Mouse (Mus musculus): ENCODE measurements around the gene Slc2a6. TPM values are rescaled to one million over a fixed set of nuclear protein-coding genes. Genes with fewer than 3 reads are reported as not detected.

Slc2a6 gene
- polyA plus RNA-seq, 1 experiment from 2014 or later: 0.76 TPM

DNA sequence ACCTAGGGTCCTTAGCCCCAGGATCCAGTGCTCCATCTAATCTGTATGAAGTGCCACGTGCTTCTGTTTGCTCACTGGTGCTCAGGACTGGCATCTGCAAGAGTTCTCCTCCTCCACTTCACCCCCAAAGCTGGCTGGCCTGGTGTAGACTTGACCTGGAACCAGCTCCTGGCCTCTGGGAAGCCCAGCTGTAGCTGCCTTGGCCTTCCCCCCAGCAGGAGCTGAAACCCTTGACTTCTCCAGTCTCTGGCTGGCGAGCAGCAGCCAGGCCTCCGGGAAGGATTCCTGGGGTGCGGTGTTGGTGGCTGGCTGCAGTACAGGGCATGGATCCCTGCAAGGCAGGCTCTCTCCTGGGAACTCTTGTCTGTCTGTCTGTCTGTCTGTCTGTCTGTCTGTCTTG lies 16.4 kb upstream of the Slc2a6 start:
- no peak for ATAC-seq (replicated peaks; ENCODE audit: low FRiP score, low TSS enrichment, low read depth)
- Histone ChIP-seq H3K27me3 (replicated peaks; ENCODE audit: control insufficient read depth, insufficient read depth, low read length) (no peaks in the 10 kb centered on the region), H3K36me3 (ENCODE audit: control insufficient read depth, insufficient read depth, low read length) (no peaks in the 10 kb centered on the region), H3K4me3 (ENCODE audit: low read depth, low read length) (no peak overlapping the region), H3K4me1 (replicated peaks; ENCODE audit: control insufficient read depth, insufficient read depth, low read length) (peaks cover 5% of the 10 kb centered on the region; the same call in 1 of the 2 replicates), H3K4me2 (ENCODE audit: low read length) (no peak overlapping the region), H3K9ac (ENCODE audit: low read length) (no peak overlapping the region), H3K9me3 (ENCODE audit: control insufficient read depth, low read length) (no peaks in the 10 kb centered on the region), H3K27ac (ENCODE audit: low read depth) (no peak overlapping the region)
- DNase-seq (ENCODE audit: low spot score): no peak
- WGBS: 81% methylated on average over 4 of the region's 4 CpGs

DNA sequence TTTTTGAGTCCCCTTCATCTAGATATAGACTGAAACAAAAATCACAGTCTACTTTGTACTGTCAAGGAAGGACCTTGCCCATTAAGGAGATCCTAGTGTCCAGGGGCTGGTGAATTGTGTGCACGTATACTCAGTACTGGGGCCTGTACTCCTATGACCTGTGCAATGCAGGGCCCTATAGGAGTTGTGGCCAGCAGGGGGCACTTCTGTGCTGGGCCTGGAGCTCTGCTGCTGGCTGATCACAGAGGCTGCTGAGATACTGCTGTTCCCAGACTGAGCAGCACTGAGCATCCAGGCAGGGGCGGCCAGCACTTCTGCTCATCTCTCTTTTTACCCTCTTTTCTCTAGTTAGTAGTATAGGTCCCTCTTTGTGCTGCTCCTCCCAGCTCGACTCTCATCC lies 15.7 kb upstream of the Slc2a6 start:
- Histone ChIP-seq H3K9me3 (ENCODE audit: control insufficient read depth, low read length) (no peaks in the 10 kb centered on the region), H3K36me3 (ENCODE audit: control insufficient read depth, insufficient read depth, low read length) (no peaks in the 10 kb centered on the region), H3K4me3 (ENCODE audit: low read depth, low read length) (no peak overlapping the region), H3K4me1 (replicated peaks; ENCODE audit: control insufficient read depth, insufficient read depth, low read length) (peaks cover 5% of the 10 kb centered on the region; the same call in 1 of the 2 replicates), H3K9ac (ENCODE audit: low read length) (no peak overlapping the region), H3K27ac (ENCODE audit: low read depth) (no peak overlapping the region), H3K4me2 (ENCODE audit: low read length) (no peak overlapping the region), H3K27me3 (replicated peaks; ENCODE audit: control insufficient read depth, insufficient read depth, low read length) (no peaks in the 10 kb centered on the region)
- DNase-seq (ENCODE audit: low spot score) (peak; percentile 90), ATAC-seq (replicated peaks; ENCODE audit: low FRiP score, low TSS enrichment, low read depth) (peak; percentile 84)
- 20% methylated on average over 3 of the region's 3 CpGs for WGBS

- H3K4me1 ChIP-seq (replicated peaks; ENCODE audit: control insufficient read depth, insufficient read depth, low read length): peaks cover 5% of the 10 kb centered on the region; the same call in 1 of the 2 replicates
- no peak overlapping the region for H3K4me2 ChIP-seq (ENCODE audit: low read length)
- H3K9me3 ChIP-seq (ENCODE audit: control insufficient read depth, low read length): no peaks in the 10 kb centered on the region
- no peak overlapping the region for H3K9ac ChIP-seq (ENCODE audit: low read length)
- no peak for ATAC-seq (replicated peaks; ENCODE audit: low FRiP score, low TSS enrichment, low read depth)
- H3K4me3 ChIP-seq (ENCODE audit: low read depth, low read length): no peak overlapping the region
- no peak overlapping the region for H3K27ac ChIP-seq (ENCODE audit: low read depth)
- no peak for DNase-seq (ENCODE audit: low spot score)
- no peaks in the 10 kb centered on the region for H3K36me3 ChIP-seq (ENCODE audit: control insufficient read depth, insufficient read depth, low read length)
- WGBS: 72% methylated on average over 8 of the region's 8 CpGs
- no peaks in the 10 kb centered on the region for H3K27me3 ChIP-seq (replicated peaks; ENCODE audit: control insufficient read depth, insufficient read depth, low read length)
These were observed 14.5 kb upstream of the Slc2a6 start for GRCm38 (mm10) chr2:27042131-27042844.

GRCm38 (mm10) chr2:27039286-27039685 lies 11.5 kb upstream of the Slc2a6 start:
- no peak overlapping the region for H3K27ac ChIP-seq (ENCODE audit: low read depth)
- H3K27me3 ChIP-seq (replicated peaks; ENCODE audit: control insufficient read depth, insufficient read depth, low read length): no peaks in the 10 kb centered on the region
- H3K9me3 ChIP-seq (ENCODE audit: control insufficient read depth, low read length): no peaks in the 10 kb centered on the region
- H3K4me3 ChIP-seq (ENCODE audit: low read depth, low read length): no peak overlapping the region
- no peaks in the 10 kb centered on the region for H3K4me1 ChIP-seq (replicated peaks; ENCODE audit: control insufficient read depth, insufficient read depth, low read length)
- WGBS: 10% methylated on average over 1 of the region's 1 CpGs
- ATAC-seq (replicated peaks; ENCODE audit: low FRiP score, low TSS enrichment, low read depth) (no peak), DNase-seq (ENCODE audit: low spot score) (no peak)
- no peak overlapping the region for H3K9ac ChIP-seq (ENCODE audit: low read length)
- no peaks in the 10 kb centered on the region for H3K36me3 ChIP-seq (ENCODE audit: control insufficient read depth, insufficient read depth, low read length)
- H3K4me2 ChIP-seq (ENCODE audit: low read length): no peak overlapping the region

GRCm38 (mm10) chr2:27038596-27038995 lies 10.8 kb upstream of the Slc2a6 start:
- Histone ChIP-seq H3K9me3 (ENCODE audit: control insufficient read depth, low read length) (no peaks in the 10 kb centered on the region), H3K27ac (ENCODE audit: low read depth) (no peak overlapping the region), H3K4me2 (ENCODE audit: low read length) (no peak overlapping the region), H3K27me3 (replicated peaks; ENCODE audit: control insufficient read depth, insufficient read depth, low read length) (no peaks in the 10 kb centered on the region), H3K36me3 (ENCODE audit: control insufficient read depth, insufficient read depth, low read length) (no peaks in the 10 kb centered on the region), H3K4me1 (replicated peaks; ENCODE audit: control insufficient read depth, insufficient read depth, low read length) (no peaks in the 10 kb centered on the region), H3K9ac (ENCODE audit: low read length) (no peak overlapping the region), H3K4me3 (ENCODE audit: low read depth, low read length) (no peak overlapping the region)
- DNase-seq (ENCODE audit: low spot score) (peak; percentile 85), ATAC-seq (replicated peaks; ENCODE audit: low FRiP score, low TSS enrichment, low read depth) (no peak; the same call in 1 of the 2 replicates)
- WGBS: 1% methylated on average over 3 of the region's 3 CpGs

- Histone ChIP-seq H3K4me3 (ENCODE audit: low read depth, low read length) (no peak overlapping the region), H3K4me1 (replicated peaks; ENCODE audit: control insufficient read depth, insufficient read depth, low read length) (no peaks in the 10 kb centered on the region), H3K9ac (ENCODE audit: low read length) (no peak overlapping the region), H3K27me3 (replicated peaks; ENCODE audit: control insufficient read depth, insufficient read depth, low read length) (no peaks in the 10 kb centered on the region), H3K27ac (ENCODE audit: low read depth) (no peak overlapping the region), H3K9me3 (ENCODE audit: control insufficient read depth, low read length) (no peaks in the 10 kb centered on the region), H3K36me3 (ENCODE audit: control insufficient read depth, insufficient read depth, low read length) (no peaks in the 10 kb centered on the region), H3K4me2 (ENCODE audit: low read length) (no peak overlapping the region)
- WGBS: 68% methylated on average over 4 of the region's 4 CpGs
- no peak for ATAC-seq (replicated peaks; ENCODE audit: low FRiP score, low TSS enrichment, low read depth)
- no peak for DNase-seq (ENCODE audit: low spot score)
These were observed 9.2 kb upstream of the Slc2a6 start for GRCm38 (mm10) chr2:27037008-27037407.

GRCm38 (mm10) chr2:27036003-27036402 lies 8.2 kb upstream of the Slc2a6 start:
- WGBS: 75% methylated on average over 3 of the region's 3 CpGs

GRCm38 (mm10) chr2:27032361-27032760 lies 4.6 kb upstream of the Slc2a6 start:
- ATAC-seq (replicated peaks; ENCODE audit: low FRiP score, low TSS enrichment, low read depth) (no peak), DNase-seq (ENCODE audit: low spot score) (no peak)
- no peak overlapping the region for H3K4me2 ChIP-seq (ENCODE audit: low read length)
- H3K4me1 ChIP-seq (replicated peaks; ENCODE audit: control insufficient read depth, insufficient read depth, low read length): peaks cover 5% of the 10 kb centered on the region; the same call in 1 of the 2 replicates
- H3K27me3 ChIP-seq (replicated peaks; ENCODE audit: control insufficient read depth, insufficient read depth, low read length): no peaks in the 10 kb centered on the region
- no peak overlapping the region for H3K9ac ChIP-seq (ENCODE audit: low read length)
- H3K9me3 ChIP-seq (ENCODE audit: control insufficient read depth, low read length): no peaks in the 10 kb centered on the region
- no peak overlapping the region for H3K4me3 ChIP-seq (ENCODE audit: low read depth, low read length)
- 52% methylated on average over 2 of the region's 2 CpGs for WGBS
- no peak overlapping the region for H3K27ac ChIP-seq (ENCODE audit: low read depth)
- no peaks in the 10 kb centered on the region for H3K36me3 ChIP-seq (ENCODE audit: control insufficient read depth, insufficient read depth, low read length)

More at GRCm38 (mm10) chr2:27036003-27036402, 8.2 kb upstream of the Slc2a6 start:
- Histone ChIP-seq H3K4me3 (ENCODE audit: low read depth, low read length) (no peak overlapping the region), H3K9me3 (ENCODE audit: control insufficient read depth, low read length) (no peaks in the 10 kb centered on the region), H3K9ac (ENCODE audit: low read length) (no peak overlapping the region), H3K4me1 (replicated peaks; ENCODE audit: control insufficient read depth, insufficient read depth, low read length) (no peaks in the 10 kb centered on the region), H3K27me3 (replicated peaks; ENCODE audit: control insufficient read depth, insufficient read depth, low read length) (no peaks in the 10 kb centered on the region), H3K4me2 (ENCODE audit: low read length) (no peak overlapping the region), H3K27ac (ENCODE audit: low read depth) (no peak overlapping the region), H3K36me3 (ENCODE audit: control insufficient read depth, insufficient read depth, low read length) (no peaks in the 10 kb centered on the region)
- no peak for DNase-seq (ENCODE audit: low spot score)
- no peak for ATAC-seq (replicated peaks; ENCODE audit: low FRiP score, low TSS enrichment, low read depth)

- ATAC-seq (replicated peaks; ENCODE audit: low FRiP score, low TSS enrichment, low read depth) (no peak), DNase-seq (ENCODE audit: low spot score) (no peak)
- no peaks in the 10 kb centered on the region for H3K9me3 ChIP-seq (ENCODE audit: control insufficient read depth, low read length)
- no peaks in the 10 kb centered on the region for H3K27me3 ChIP-seq (replicated peaks; ENCODE audit: control insufficient read depth, insufficient read depth, low read length)
- no peak overlapping the region for H3K9ac ChIP-seq (ENCODE audit: low read length)
- WGBS: 64% methylated on average over 4 of the region's 4 CpGs
- H3K4me2 ChIP-seq (ENCODE audit: low read length): peak overlapping the region; percentile 47
- H3K4me3 ChIP-seq (ENCODE audit: low read depth, low read length): no peak overlapping the region; the same call in 1 of the 2 replicates
- peaks cover 5% of the 10 kb centered on the region; the same call in 1 of the 2 replicates for H3K4me1 ChIP-seq (replicated peaks; ENCODE audit: control insufficient read depth, insufficient read depth, low read length)
- no peaks in the 10 kb centered on the region for H3K36me3 ChIP-seq (ENCODE audit: control insufficient read depth, insufficient read depth, low read length)
- H3K27ac ChIP-seq (ENCODE audit: low read depth): no peak overlapping the region
These were observed 728 bp upstream of the Slc2a6 start for GRCm38 (mm10) chr2:27028437-27029015.
